Mouse (Mus musculus): ENCODE data around the gene Ccno. TPM values are rescaled to one million over a fixed set of nuclear protein-coding genes. Genes with fewer than 3 reads are reported as not detected.

Gene Ccno
- total RNA-seq, 2 experiments from 2014 or later = 0.18 TPM; not detected in 1

Small RNA genes within 50 kb of the gene (microRNA-seq; reads per million reads assigned to microRNA genes)
- gene Mir449a (18.2 to 20.0 reads per million in 2 experiments), gene Mir449b (0 reads per million in 2 experiments), gene Mir449c (0 reads per million in 2 experiments)

Other genes starting within 250 kb of the Ccno start
- 10 to 100 TPM; 57.8 to 63.2 TPM for gene Plpp1, start 187.0 kb upstream of the Ccno start, total RNA-seq (2021)
- 10 to 100 TPM; 23.0 to 24.5 TPM for gene Mtrex, start 60.4 kb upstream of the Ccno start, total RNA-seq (2021)
- 10 to 100 TPM; 10.1 to 10.8 TPM for gene Dhx29, start 60.3 kb upstream of the Ccno start, total RNA-seq (2021)
- not detected for gene Mcidas, start 6.0 kb downstream of the Ccno start, total RNA-seq (2021)
- gene Cdc20b, start 47.3 kb downstream of the Ccno start, total RNA-seq (2021) = not detected
- gene Gpx8, start 58.6 kb downstream of the Ccno start, total RNA-seq (2021) = 10 to 100 TPM; 20.8 to 27.5 TPM
- not detected for gene Gzma, start 113.2 kb downstream of the Ccno start, total RNA-seq (2021)
- 1 to 10 TPM; 1.6 to 3.7 TPM for gene Esm1, start 221.9 kb downstream of the Ccno start, total RNA-seq (2021)
- gene Gzmk, start 238.1 kb downstream of the Ccno start, total RNA-seq (2021) = not detected

Measured in gastrocnemius, postnatal 14 days (tissue).